In the genomic region with DNA sequence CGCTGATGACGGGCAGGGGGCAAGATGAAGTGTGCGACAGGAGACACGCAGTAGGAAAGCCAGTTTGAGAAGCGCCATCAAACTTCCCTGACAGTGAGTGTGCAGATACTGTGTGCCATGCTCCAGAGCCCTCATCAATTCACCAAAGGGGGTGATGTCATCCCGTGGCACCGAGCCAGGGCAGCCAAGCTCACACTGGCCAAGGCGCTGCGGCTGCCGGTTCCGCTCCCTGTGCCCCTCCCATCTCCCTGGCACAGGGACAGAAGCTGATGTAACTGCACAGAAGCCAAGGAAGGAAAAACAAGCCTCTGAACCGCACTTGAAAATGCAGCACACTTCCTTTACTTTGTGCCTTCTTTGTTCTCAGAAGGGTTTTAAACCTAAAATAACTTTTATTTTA, we compare ENCODE assay signal across 8 mouse cellular contexts. TPM values are rescaled to one million over a fixed set of nuclear protein-coding genes. Genes with fewer than 3 reads are reported as not detected.
DNase-seq lines count a peak whose midpoint lies in the region; ATAC-seq lines count a peak whose summit lies in the region.

No protein-coding gene starts in this region.

- peaks cover 13% of the 10 kb centered on the region for H3K4me1 ChIP-seq in hindbrain, embryonic 14.5 days (replicated peaks; ENCODE audit: control insufficient read depth, insufficient read depth, low read length)
- peaks cover 33% of the 10 kb centered on the region for H3K4me1 ChIP-seq in megakaryocyte, embryonic 14.5 days

- no peaks in the 10 kb centered on the region for H3K9me3 ChIP-seq in hindbrain, embryonic 14.5 days (ENCODE audit: control insufficient read depth, low read length)
- H3K9me3 ChIP-seq in megakaryocyte, embryonic 14.5 days: no peaks in the 10 kb centered on the region

- no peak overlapping the region for H3K4me3 ChIP-seq in hindbrain, embryonic 14.5 days (replicated peaks; ENCODE audit: low read length)
- H3K4me3 ChIP-seq in megakaryocyte, embryonic 14.5 days (replicated peaks): peak overlapping the region; percentile 8

- peak overlapping the region; percentile 40; the same call in 1 of the 2 replicates for H3K9ac ChIP-seq in hindbrain, embryonic 14.5 days

- H3K36me3 ChIP-seq in hindbrain, embryonic 14.5 days (replicated peaks; ENCODE audit: control insufficient read depth, insufficient read depth): peaks cover 93% of the 10 kb centered on the region
- H3K36me3 ChIP-seq in megakaryocyte, embryonic 14.5 days (replicated peaks; ENCODE audit: low read length): peaks cover 99% of the 10 kb centered on the region

- DNase-seq in MN1 (ENCODE audit: low spot score): peak; percentile 99
- peak; percentile 100 for DNase-seq in cerebellum, adult 11 months
- peak; percentile 95 for DNase-seq in frontal cortex, postnatal 25 days (ENCODE audit: low spot score in 2 of 2)
- DNase-seq in hindbrain, embryonic 14.5 days (ENCODE audit: low spot score): peak; percentile 89
- DNase-seq in layer of hippocampus, postnatal 14 days (ENCODE audit: low spot score in 2 of 2): peak; percentile 94 to 97
- peak; percentile 97 for DNase-seq in right cerebral cortex, postnatal 10 days (ENCODE audit: low spot score in 2 of 2)
- DNase-seq in embryo, embryonic 10 days (ENCODE audit: low spot score): no peak

- peak; percentile 92 for ATAC-seq in hindbrain, embryonic 14.5 days (ENCODE audit: low FRiP score)

- H3K27ac ChIP-seq in hindbrain, embryonic 14.5 days: peak overlapping the region; percentile 80

- H3K27me3 ChIP-seq in hindbrain, embryonic 14.5 days (ENCODE audit: control insufficient read depth, insufficient read depth, low read length): no peaks in the 10 kb centered on the region
- H3K27me3 ChIP-seq in megakaryocyte, embryonic 14.5 days (replicated peaks): no peaks in the 10 kb centered on the region

- peak overlapping the region; percentile 5; the same call in 1 of the 2 replicates for H3K4me2 ChIP-seq in hindbrain, embryonic 14.5 days (replicated peaks)

- 45% methylated on average over 12 of the region's 12 CpGs for WGBS in hindbrain, embryonic 14.5 days

RNA-seq across cellular contexts. Expression of a gene that starts 6.8 kb away (rescaled TPM):
- polyA plus RNA-seq in hindbrain, embryonic 14.5 days (2014; fragmentation: Nextera tagmentation; extraction: Ambion mirVana): 89.9 and 96.5 TPM in 2 replicates
- 100 to 1,000 TPM; 246 to 252 TPM for total RNA-seq in layer of hippocampus, postnatal 14 days (2021)
- polyA plus RNA-seq in megakaryocyte, embryonic 14.5 days (2012; ENCODE audit: insufficient read depth, low replicate concordance): 5.1 and 12.1 TPM in 2 replicates

RNA-seq across cellular contexts. Expression of a gene that starts 40.4 kb away (rescaled TPM):
- 3.5 and 3.8 TPM in 2 replicates for polyA plus RNA-seq in hindbrain, embryonic 14.5 days (2014; fragmentation: Nextera tagmentation; extraction: Ambion mirVana)
- 10 to 100 TPM; 49.0 to 53.7 TPM for total RNA-seq in layer of hippocampus, postnatal 14 days (2021)
- polyA plus RNA-seq in megakaryocyte, embryonic 14.5 days (2012; ENCODE audit: insufficient read depth, low replicate concordance): 0.69 and 1.2 TPM in 2 replicates
